Mouse (Mus musculus): ENCODE measurements around the gene 1700028K03Rik.

The 1700028K03Rik gene

GRCm38 (mm10) chr5:107547955-107548354 lies 13.4 kb downstream of the 1700028K03Rik start:
- DNase-seq = no peak

- DNase-seq = no peak
These were observed 13.9 kb downstream of the 1700028K03Rik start for GRCm38 (mm10) chr5:107548444-107548843.

GRCm38 (mm10) chr5:107554336-107554735 lies 19.8 kb downstream of the 1700028K03Rik start:
- no peak for DNase-seq

- no peak for DNase-seq
These were observed 22.5 kb downstream of the 1700028K03Rik start for GRCm38 (mm10) chr5:107556969-107557368.

- no peak for DNase-seq
These were observed 34.6 kb downstream of the 1700028K03Rik start for GRCm38 (mm10) chr5:107569148-107569547.

GRCm38 (mm10) chr5:107597301-107598077 lies 63.0 kb downstream of the 1700028K03Rik start, which contains the start of the genes Rpap2 and Glmn:
Gene Rpap2 (plus strand): TSS chr5:107597373.
Gene Glmn (minus strand): TSS chr5:107597888.
- DNase-seq = peak; percentile 84

GRCm38 (mm10) chr5:107598380-107598779 lies 63.9 kb downstream of the 1700028K03Rik start:
- DNase-seq = no peak
